Mouse (Mus musculus) granulocyte monocyte progenitor cell, adult 5-6 weeks (primary cell): ENCODE data around the gene Get4. TPM values are rescaled to one million over a fixed set of nuclear protein-coding genes. Genes with fewer than 3 reads are reported as not detected.

Experiments used
- ATAC-seq: replicated peaks from 2 replicates; pipeline ENCODE4 v1.8.0; 2016; ENCODE audit warnings: mild to moderate bottlenecking, moderate TSS enrichment, inconsistent platforms; ENCODE audit not compliant: poor library complexity, severe bottlenecking
- total RNA-seq, 2 experiments: library from RNA; stranded (forward) in 1 of 2; stranded (reverse) in 1 of 2; fragments of 200-712, 200-1000 nt in 1 of 2; fragments of >200 nt in 1 of 2; fragmentation: Nextera tagmentation in 1 of 2; gene quantifications; 2 replicates each; pipeline ENCODE4 v1.2.3; 2014 to 2017

The Get4 gene
- total RNA-seq, 2 experiments from 2014 or later: 17.9 to 51.8 TPM

DNA sequence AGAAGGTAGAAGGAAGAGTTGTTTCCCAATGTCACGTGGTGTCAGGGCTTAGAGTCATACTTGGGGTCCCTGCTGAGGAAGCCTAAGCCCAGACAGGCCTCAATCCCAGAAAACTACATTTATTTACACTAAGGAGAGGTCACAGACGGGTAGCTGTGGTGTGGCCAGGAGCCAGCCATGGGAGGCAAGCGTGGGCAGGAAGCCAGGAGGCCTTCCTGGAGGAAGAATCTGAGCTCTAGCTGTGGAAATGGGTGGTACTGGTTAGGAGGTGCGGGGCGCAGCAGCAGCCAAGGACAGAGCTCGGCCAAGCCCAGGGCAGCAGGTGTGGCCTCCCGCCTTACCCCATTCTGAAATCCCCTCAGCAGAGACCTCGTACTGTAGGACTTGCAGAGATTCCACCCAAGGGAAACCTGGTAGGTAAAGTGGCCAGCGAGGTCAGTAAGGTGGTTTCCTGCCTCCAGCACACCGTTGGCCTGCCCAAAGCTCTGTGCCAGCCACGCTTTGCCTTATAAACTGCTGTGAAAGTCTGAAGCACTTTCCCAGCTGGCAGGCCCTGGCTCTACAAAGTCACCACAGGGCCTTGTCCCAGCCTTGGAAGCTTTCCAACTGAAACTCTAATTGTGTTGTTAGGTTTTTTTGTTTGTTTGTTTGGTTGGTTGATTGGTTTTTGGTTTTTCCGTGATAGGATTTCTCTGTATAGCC, 63.0 kb downstream of the Get4 start:
- ATAC-seq: peak; percentile 29; the same call in 1 of the 2 replicates

- no peak for ATAC-seq
Measured at GRCm38 (mm10) chr5:139316982-139317675, 65.0 kb downstream of the Get4 start.

DNA sequence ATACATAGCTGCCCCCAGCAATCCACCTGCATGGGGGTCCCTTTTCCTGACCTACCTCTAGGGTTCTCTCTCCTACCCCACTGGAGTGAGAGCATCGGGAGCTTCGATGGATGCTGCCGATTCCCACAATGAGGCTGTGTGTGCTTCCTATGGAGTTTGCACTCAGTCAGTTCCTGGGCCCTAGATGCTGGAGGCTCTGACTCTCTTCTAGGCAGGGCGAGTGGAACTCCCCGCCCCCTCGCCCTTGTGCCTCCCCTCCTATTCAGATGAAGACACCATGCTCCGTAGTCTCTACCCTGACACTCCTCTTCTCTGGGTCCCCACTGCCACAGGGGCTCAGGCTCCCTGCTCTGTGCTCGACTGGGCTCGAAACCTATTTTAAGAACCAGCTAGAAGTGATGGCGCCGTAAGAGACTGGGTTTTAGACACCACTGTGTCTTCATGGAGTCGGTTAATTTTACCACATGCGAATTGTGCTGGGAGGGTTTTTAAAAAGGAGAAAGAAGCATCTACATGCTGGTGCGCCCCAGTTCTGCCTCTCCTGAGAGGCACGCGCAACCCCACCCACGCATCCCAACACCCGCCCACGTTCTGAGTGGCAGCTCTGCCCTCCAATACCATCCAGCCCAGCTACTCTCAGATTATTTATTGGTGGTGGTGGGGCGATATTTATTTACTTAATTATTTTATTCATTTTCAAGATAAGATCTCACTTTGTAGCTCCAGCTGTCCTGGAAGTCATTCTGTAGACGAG, 65.8 kb downstream of the Get4 start:
- no peak for ATAC-seq

Other genes with a start within 250 kb of the Get4 start
- gene Prkar1b, start 102.3 kb upstream of the Get4 start, total RNA-seq (2014; fragmentation: Nextera tagmentation): 1.4 TPM in 1 of 2 replicates, not detected in the other
- 0.10 and 0.17 TPM in 2 replicates for gene Prkar1b, start 102.3 kb upstream of the Get4 start, total RNA-seq (2017)
- gene Dnaaf5, start 102.1 kb upstream of the Get4 start, total RNA-seq (2014; fragmentation: Nextera tagmentation): 8.3 and 9.8 TPM in 2 replicates
- 7.8 TPM in 2 replicates for gene Dnaaf5, start 102.1 kb upstream of the Get4 start, total RNA-seq (2017)
- 33.4 and 43.0 TPM in 2 replicates for gene Sun1, start 51.7 kb upstream of the Get4 start, total RNA-seq (2014; fragmentation: Nextera tagmentation)
- 23.3 and 33.9 TPM in 2 replicates for gene Sun1, start 51.7 kb upstream of the Get4 start, total RNA-seq (2017)
- gene Adap1, start 73.3 kb downstream of the Get4 start, total RNA-seq (2014; fragmentation: Nextera tagmentation): 46.5 and 63.5 TPM in 2 replicates
- 39.4 and 53.9 TPM in 2 replicates for gene Adap1, start 73.3 kb downstream of the Get4 start, total RNA-seq (2017)
- gene Cox19, start 99.1 kb downstream of the Get4 start, total RNA-seq (2014; fragmentation: Nextera tagmentation): 29.2 and 60.1 TPM in 2 replicates
- 31.4 and 35.9 TPM in 2 replicates for gene Cox19, start 99.1 kb downstream of the Get4 start, total RNA-seq (2017)
- gene Cyp2w1, start 100.3 kb downstream of the Get4 start, total RNA-seq (2014; fragmentation: Nextera tagmentation): not detected in 2 replicates
- not detected in 2 replicates for gene Cyp2w1, start 100.3 kb downstream of the Get4 start, total RNA-seq (2017)
- 5.0 and 7.3 TPM in 2 replicates for gene Gpr146, start 125.4 kb downstream of the Get4 start, total RNA-seq (2014; fragmentation: Nextera tagmentation)
- gene Gpr146, start 125.4 kb downstream of the Get4 start, total RNA-seq (2017): 4.0 and 5.4 TPM in 2 replicates
- gene C130050O18Rik, start 153.0 kb downstream of the Get4 start, total RNA-seq (2014; fragmentation: Nextera tagmentation): 0.53 and 5.8 TPM in 2 replicates
- gene C130050O18Rik, start 153.0 kb downstream of the Get4 start, total RNA-seq (2017): 1.4 and 3.6 TPM in 2 replicates
- not detected in 2 replicates for gene Gper1, start 170.8 kb downstream of the Get4 start, total RNA-seq (2014; fragmentation: Nextera tagmentation)
- not detected in 2 replicates for gene Gper1, start 170.8 kb downstream of the Get4 start, total RNA-seq (2017)
- gene 3110082I17Rik, start 208.2 kb downstream of the Get4 start, total RNA-seq (2014; fragmentation: Nextera tagmentation): 25.0 and 44.6 TPM in 2 replicates
- gene 3110082I17Rik, start 208.2 kb downstream of the Get4 start, total RNA-seq (2017): 52.1 and 54.1 TPM in 2 replicates
- 7.8 and 14.9 TPM in 2 replicates for gene Zfand2a, start 232.2 kb downstream of the Get4 start, total RNA-seq (2014; fragmentation: Nextera tagmentation)
- 13.0 and 20.6 TPM in 2 replicates for gene Zfand2a, start 232.2 kb downstream of the Get4 start, total RNA-seq (2017)